Mouse (Mus musculus) hindbrain, embryonic 15.5 days (tissue): ENCODE data around the gene Snx9. TPM values are rescaled to one million over a fixed set of nuclear protein-coding genes. Genes with fewer than 3 reads are reported as not detected.
A peak's percentile ranks its signal among the peaks of the same experiment; 100 is the strongest.

ENCODE experiments used
- ATAC-seq: fragments of 200-750 bp; cut with Nextera tagmentation; 2 replicates; pipeline ENCODE4 v1.8.0; 2017; ENCODE audit warnings: low read depth, moderate number of reproducible peaks, moderate TSS enrichment; ENCODE audit not compliant: low FRiP score
- H3K27ac ChIP-seq: fragments of 300-500 bp; sonication (generic); replicated peaks from 2 replicates; pipeline ENCODE4 v1.5.1; 2015; ENCODE audit warnings: mild to moderate bottlenecking, inconsistent platforms
- H3K27me3 ChIP-seq: fragments of 300-500 bp; sonication (generic); 2 replicates; pipeline ENCODE4 v1.6.1; 2015; ENCODE audit warnings: control low read depth, inconsistent platforms
- H3K36me3 ChIP-seq: fragments of 300-500 bp; sonication (generic); 2 replicates; pipeline ENCODE4 v1.6.1; 2015; ENCODE audit warnings: control low read depth, inconsistent platforms
- H3K4me1 ChIP-seq: fragments of 300-500 bp; sonication (generic); replicated peaks from 2 replicates; pipeline ENCODE4 v1.6.1; 2015; ENCODE audit warnings: control low read depth, inconsistent platforms
- H3K4me2 ChIP-seq: fragments of 300-500 bp; sonication (generic); 2 replicates; pipeline ENCODE4 v1.6.1; 2015; ENCODE audit warnings: moderate library complexity, mild to moderate bottlenecking, inconsistent platforms
- H3K4me3 ChIP-seq: fragments of 300-500 bp; sonication (generic); 2 replicates; pipeline ENCODE4 v1.5.1; 2015; ENCODE audit warnings: mild to moderate bottlenecking, inconsistent platforms
- H3K9ac ChIP-seq: fragments of 300-500 bp; sonication (generic); 2 replicates; pipeline ENCODE4 v1.6.1; 2015; ENCODE audit warnings: inconsistent platforms
- H3K9me3 ChIP-seq: fragments of 300-500 bp; sonication (generic); 2 replicates; pipeline ENCODE4 v1.6.1; 2016; ENCODE audit warnings: control low read depth, inconsistent platforms
- WGBS: fragments of 180-500 bp; shearing (Covaris S2); methylation state at CpG from one replicate; pipeline ENCODE4 v1.1.7; 2015; 5-methylcytosine and 5-hydroxymethylcytosine counted together
- polyA plus RNA-seq: library from polyadenylated mRNA; unstranded; fragments of >200 nt; fragmentation: Nextera tagmentation; extraction: Ambion mirVana; gene quantifications from 2 replicates; pipeline ENCODE4 v1.2.1, GENCODE M21; 2015

The Snx9 gene
- polyA plus RNA-seq = 8.1 and 8.4 TPM in 2 replicates

GRCm38 (mm10) chr17:5841128-5841942, at the start of gene Snx9:
TSS of gene Snx9 (plus strand) at chr17:5841329.
- H3K27me3 ChIP-seq = no peaks in the 10 kb centered on the region
- H3K4me1 ChIP-seq = peaks cover 18% of the 10 kb centered on the region
- peak within 1 kb of the TSS; percentile 74 for H3K4me3 ChIP-seq
- no peaks in the 10 kb centered on the region for H3K36me3 ChIP-seq
- H3K9ac ChIP-seq = peak within 1 kb of the TSS; percentile 73
- WGBS = under 1% methylated on average over 92 of the region's 131 CpGs
- ATAC-seq = peak; percentile 85
- H3K4me2 ChIP-seq = peak within 1 kb of the TSS; percentile 86
- H3K27ac ChIP-seq = peak within 1 kb of the TSS; percentile 93
- no peaks in the 10 kb centered on the region for H3K9me3 ChIP-seq

- 92% methylated on average over 12 of the region's 12 CpGs for WGBS
- Histone ChIP-seq H3K4me3 (no peak overlapping the region), H3K9me3 (no peaks in the 10 kb centered on the region; the same call in 1 of the 2 replicates), H3K9ac (no peak overlapping the region), H3K27me3 (no peaks in the 10 kb centered on the region), H3K4me2 (no peak overlapping the region), H3K4me1 (peaks cover 5% of the 10 kb centered on the region; the same call in 1 of the 2 replicates), H3K27ac (no peak overlapping the region), H3K36me3 (no peaks in the 10 kb centered on the region)
- ATAC-seq = no peak
Measured at GRCm38 (mm10) chr17:5792164-5792791, 48.9 kb upstream of the Snx9 start.

- WGBS = 81% methylated on average over 4 of the region's 4 CpGs
- Histone ChIP-seq H3K27me3 (no peaks in the 10 kb centered on the region), H3K4me3 (no peak overlapping the region), H3K4me1 (peaks cover 5% of the 10 kb centered on the region; the same call in 1 of the 2 replicates), H3K9ac (no peak overlapping the region), H3K36me3 (no peaks in the 10 kb centered on the region), H3K4me2 (no peak overlapping the region), H3K9me3 (no peaks in the 10 kb centered on the region), H3K27ac (no peak overlapping the region)
- no peak for ATAC-seq
Measured at GRCm38 (mm10) chr17:5793593-5793992, 47.5 kb upstream of the Snx9 start.

- no peak overlapping the region for H3K4me3 ChIP-seq
- peaks cover 5% of the 10 kb centered on the region; the same call in 1 of the 2 replicates for H3K4me1 ChIP-seq
- 82% methylated on average over 5 of the region's 5 CpGs for WGBS
- no peak overlapping the region for H3K9ac ChIP-seq
- no peaks in the 10 kb centered on the region for H3K27me3 ChIP-seq
- H3K27ac ChIP-seq = no peak overlapping the region
- ATAC-seq = no peak
- no peak overlapping the region for H3K4me2 ChIP-seq
- no peaks in the 10 kb centered on the region for H3K36me3 ChIP-seq
- no peaks in the 10 kb centered on the region for H3K9me3 ChIP-seq
Measured at GRCm38 (mm10) chr17:5794276-5794675, 46.9 kb upstream of the Snx9 start.

GRCm38 (mm10) chr17:5795369-5795768, 45.8 kb upstream of the Snx9 start:
- H3K27ac ChIP-seq = no peak overlapping the region
- H3K36me3 ChIP-seq = no peaks in the 10 kb centered on the region
- ATAC-seq = no peak
- H3K4me1 ChIP-seq = peaks cover 5% of the 10 kb centered on the region; the same call in 1 of the 2 replicates
- H3K4me2 ChIP-seq = no peak overlapping the region
- H3K27me3 ChIP-seq = no peaks in the 10 kb centered on the region
- no peaks in the 10 kb centered on the region for H3K9me3 ChIP-seq
- H3K9ac ChIP-seq = no peak overlapping the region
- no peak overlapping the region for H3K4me3 ChIP-seq
- WGBS = 73% methylated on average over 5 of the region's 5 CpGs

- Histone ChIP-seq H3K36me3 (no peaks in the 10 kb centered on the region), H3K4me2 (no peak overlapping the region), H3K9ac (no peak overlapping the region), H3K27ac (no peak overlapping the region), H3K4me3 (no peak overlapping the region), H3K4me1 (peaks cover 5% of the 10 kb centered on the region; the same call in 1 of the 2 replicates), H3K27me3 (no peaks in the 10 kb centered on the region), H3K9me3 (no peaks in the 10 kb centered on the region)
- 2% methylated on average over 5 of the region's 5 CpGs for WGBS
- ATAC-seq = peak; percentile 52; the same call in 1 of the 2 replicates
Measured at GRCm38 (mm10) chr17:5795878-5796277, 45.3 kb upstream of the Snx9 start.

GRCm38 (mm10) chr17:5797124-5797760, 43.9 kb upstream of the Snx9 start:
- H3K9me3 ChIP-seq = no peaks in the 10 kb centered on the region
- no peak overlapping the region for H3K9ac ChIP-seq
- WGBS = 58% methylated on average over 5 of the region's 5 CpGs

GRCm38 (mm10) chr17:5798221-5798801, 42.8 kb upstream of the Snx9 start:
- Histone ChIP-seq H3K9ac (no peak overlapping the region), H3K4me3 (no peak overlapping the region), H3K36me3 (no peaks in the 10 kb centered on the region), H3K4me2 (no peak overlapping the region), H3K4me1 (peaks cover 5% of the 10 kb centered on the region; the same call in 1 of the 2 replicates), H3K27me3 (no peaks in the 10 kb centered on the region), H3K9me3 (no peaks in the 10 kb centered on the region), H3K27ac (no peak overlapping the region)
- WGBS = 71% methylated on average over 13 of the region's 13 CpGs
- ATAC-seq = no peak

More at GRCm38 (mm10) chr17:5797124-5797760, 43.9 kb upstream of the Snx9 start:
- H3K4me1 ChIP-seq = peaks cover 5% of the 10 kb centered on the region; the same call in 1 of the 2 replicates
- no peaks in the 10 kb centered on the region for H3K36me3 ChIP-seq
- no peak overlapping the region for H3K27ac ChIP-seq
- 0 out of 2 replicates have a peak, but pooled peaks have one; percentile 39 for ATAC-seq
- H3K27me3 ChIP-seq = no peaks in the 10 kb centered on the region
- no peak overlapping the region for H3K4me2 ChIP-seq
- no peak overlapping the region for H3K4me3 ChIP-seq

- no peak for ATAC-seq
- 68% methylated on average over 5 of the region's 5 CpGs for WGBS
- H3K27ac ChIP-seq = no peak overlapping the region
Measured at GRCm38 (mm10) chr17:5798900-5799299, 42.2 kb upstream of the Snx9 start.

GRCm38 (mm10) chr17:5799396-5800021, 41.6 kb upstream of the Snx9 start:
- no peaks in the 10 kb centered on the region for H3K9me3 ChIP-seq
- WGBS = 88% methylated on average over 17 of the region's 17 CpGs
- H3K36me3 ChIP-seq = no peaks in the 10 kb centered on the region
- ATAC-seq = no peak
- peaks cover 5% of the 10 kb centered on the region; the same call in 1 of the 2 replicates for H3K4me1 ChIP-seq
- H3K4me2 ChIP-seq = no peak overlapping the region
- no peak overlapping the region for H3K27ac ChIP-seq
- no peak overlapping the region for H3K9ac ChIP-seq
- no peaks in the 10 kb centered on the region for H3K27me3 ChIP-seq
- no peak overlapping the region for H3K4me3 ChIP-seq

More at GRCm38 (mm10) chr17:5798900-5799299, 42.2 kb upstream of the Snx9 start:
- no peak overlapping the region for H3K4me3 ChIP-seq
- no peak overlapping the region for H3K9ac ChIP-seq
- peaks cover 5% of the 10 kb centered on the region; the same call in 1 of the 2 replicates for H3K4me1 ChIP-seq
- H3K4me2 ChIP-seq = no peak overlapping the region
- no peaks in the 10 kb centered on the region for H3K9me3 ChIP-seq
- H3K36me3 ChIP-seq = no peaks in the 10 kb centered on the region
- no peaks in the 10 kb centered on the region for H3K27me3 ChIP-seq

GRCm38 (mm10) chr17:5800254-5800653, 40.9 kb upstream of the Snx9 start:
- H3K9ac ChIP-seq = no peak overlapping the region
- no peak overlapping the region for H3K4me3 ChIP-seq
- H3K4me1 ChIP-seq = peaks cover 5% of the 10 kb centered on the region; the same call in 1 of the 2 replicates
- H3K27me3 ChIP-seq = no peaks in the 10 kb centered on the region
- no peak for ATAC-seq
- WGBS = 84% methylated on average over 2 of the region's 2 CpGs
- H3K9me3 ChIP-seq = no peaks in the 10 kb centered on the region
- no peak overlapping the region for H3K27ac ChIP-seq
- no peak overlapping the region for H3K4me2 ChIP-seq
- no peaks in the 10 kb centered on the region for H3K36me3 ChIP-seq
